Mouse (Mus musculus): ENCODE measurements around the gene Eva1a.

DNA sequence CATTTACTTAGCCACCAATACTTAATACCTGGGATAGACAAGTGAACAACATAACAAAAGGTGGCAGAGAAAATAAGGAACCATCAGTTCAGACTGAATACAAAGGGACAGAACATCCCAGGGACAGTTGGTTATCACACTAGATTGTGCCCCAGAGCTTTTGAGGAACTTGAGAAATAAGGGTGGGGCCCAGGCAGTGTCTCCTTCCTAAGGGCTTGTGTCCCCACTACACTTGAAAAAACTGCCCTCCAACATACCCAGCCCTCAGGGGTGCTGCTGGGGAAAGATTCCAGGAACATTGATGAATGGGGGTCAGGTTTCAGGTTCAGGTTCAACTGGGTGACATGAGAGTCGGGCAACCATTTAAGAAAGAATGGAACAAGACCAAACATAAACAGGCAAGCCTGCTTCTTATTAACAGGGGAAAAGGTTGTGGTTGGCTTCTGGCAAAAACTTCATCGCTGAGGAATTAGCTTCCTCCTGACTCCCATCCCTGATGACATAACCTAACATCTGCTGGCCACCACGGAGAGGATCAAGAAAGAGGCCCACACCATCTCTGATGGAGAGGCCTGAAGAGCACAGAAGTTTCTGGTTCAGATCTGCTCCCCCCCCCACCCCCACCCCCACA lies 74.6 kb downstream of the Eva1a start:
- TF ChIP-seq CTCF (IDR thresholded peaks at IDR 0.05; ENCODE audit: low read depth) (no peak), EP300 (IDR thresholded peaks at IDR 0.05; ENCODE audit: low read depth) (no peak)
